ENCODE assay signal across 7 mouse cellular contexts in genomic region chr11:3517846-3518732, GRCm38 (mm10). TPM values are rescaled to one million over a fixed set of nuclear protein-coding genes. Genes with fewer than 3 reads are reported as not detected.
DNase-seq lines count a peak whose midpoint lies in the region; ATAC-seq and TF ChIP-seq lines count a peak whose summit lies in the region.

No protein-coding gene starts in this region.

- H3K27ac ChIP-seq in thymus, adult 2 months (ENCODE audit: control insufficient read depth, insufficient read depth, low read length): no peak overlapping the region
- no peak overlapping the region for H3K27ac ChIP-seq in heart, postnatal 0 days (ENCODE audit: low read depth)
- H3K27ac ChIP-seq in liver, embryonic 16.5 days (ENCODE audit: low read length): no peak overlapping the region

- H3K4me2 ChIP-seq in heart, postnatal 0 days (ENCODE audit: low read depth, low read length): peak overlapping the region; percentile 61
- peak overlapping the region; percentile 46 for H3K4me2 ChIP-seq in liver, embryonic 16.5 days (ENCODE audit: low read depth, low read length)

- ATAC-seq in heart, postnatal 0 days (ENCODE audit: insufficient read depth, low read depth): no peak
- ATAC-seq in liver, embryonic 16.5 days (ENCODE audit: low read depth): no peak

- 58% methylated on average over 13 of the region's 13 CpGs for WGBS in thymus, adult 2 months
- 43% methylated on average over 13 of the region's 13 CpGs for WGBS in heart, postnatal 0 days
- WGBS in liver, embryonic 16.5 days (ENCODE audit: insufficient replicate concordance): 30% methylated on average over 13 of the region's 13 CpGs

- no peaks in the 10 kb centered on the region; the same call in 1 of the 2 replicates for H3K27me3 ChIP-seq in thymus, adult 2 months (ENCODE audit: control insufficient read depth, insufficient read depth, low read length)
- H3K27me3 ChIP-seq in heart, postnatal 0 days (ENCODE audit: control insufficient read depth, insufficient read depth, low read length): no peaks in the 10 kb centered on the region
- peaks cover 37% of the 10 kb centered on the region for H3K27me3 ChIP-seq in liver, embryonic 16.5 days (ENCODE audit: control insufficient read depth, insufficient read depth, low read depth, low read length)

- DNase-seq in thymus, adult 2 months: no peak
- no peak for DNase-seq in thymus, postnatal 0 days (ENCODE audit: low spot score)
- no peak for DNase-seq in heart, postnatal 0 days (ENCODE audit: low spot score)
- DNase-seq in adipocyte (ENCODE audit: low spot score): no peak
- DNase-seq in MN1 (ENCODE audit: low spot score): no peak
- DNase-seq in right cerebral cortex, postnatal 14 days: no peak

- no peak for TF ChIP-seq CTCF in thymus, adult 2 months (IDR thresholded peaks at IDR 0.05; ENCODE audit: borderline replicate concordance, control insufficient read depth, extremely low read depth, insufficient read depth, low read length, poor library complexity)
- TF ChIP-seq CTCF in heart, postnatal 0 days (IDR thresholded peaks at IDR 0.05; ENCODE audit: low read depth): no peak

- H3K4me1 ChIP-seq in thymus, adult 2 months (replicated peaks; ENCODE audit: control insufficient read depth, insufficient read depth, low read length): peaks cover 22% of the 10 kb centered on the region
- peaks cover 26% of the 10 kb centered on the region for H3K4me1 ChIP-seq in heart, postnatal 0 days (ENCODE audit: control insufficient read depth, insufficient read depth)
- H3K4me1 ChIP-seq in liver, embryonic 16.5 days (ENCODE audit: control insufficient read depth, low read depth, low read length): peaks cover 13% of the 10 kb centered on the region

- no peaks in the 10 kb centered on the region for H3K9me3 ChIP-seq in heart, postnatal 0 days (replicated peaks; ENCODE audit: control insufficient read depth, low read length)
- H3K9me3 ChIP-seq in liver, embryonic 16.5 days (replicated peaks; ENCODE audit: control insufficient read depth, low read length): no peaks in the 10 kb centered on the region

- H3K9ac ChIP-seq in heart, postnatal 0 days (replicated peaks; ENCODE audit: low read depth, low read length): no peak overlapping the region
- no peak overlapping the region for H3K9ac ChIP-seq in liver, embryonic 16.5 days (ENCODE audit: low read depth, low read length)

- 0 out of 2 replicates have a peak overlapping the region, but pooled peaks have one; percentile 27 for H3K4me3 ChIP-seq in thymus, adult 2 months (ENCODE audit: control insufficient read depth, insufficient read depth, low read length)
- no peak overlapping the region for H3K4me3 ChIP-seq in heart, postnatal 0 days (ENCODE audit: low read depth, low read length)
- H3K4me3 ChIP-seq in liver, embryonic 16.5 days (ENCODE audit: low read depth, low read length): no peak overlapping the region

- no peak for TF ChIP-seq EP300 in heart, postnatal 0 days (IDR thresholded peaks at IDR 0.05; ENCODE audit: low read depth)

- H3K36me3 ChIP-seq in thymus, adult 2 months (ENCODE audit: control insufficient read depth, insufficient read depth, low read length): no peaks in the 10 kb centered on the region
- peaks cover 41% of the 10 kb centered on the region for H3K36me3 ChIP-seq in heart, postnatal 0 days (replicated peaks; ENCODE audit: control insufficient read depth, insufficient read depth, low read length)
- H3K36me3 ChIP-seq in liver, embryonic 16.5 days (ENCODE audit: control insufficient read depth, insufficient read depth): peaks cover 5% of the 10 kb centered on the region; the same call in 1 of the 2 replicates

- no peak for TF ChIP-seq POLR2A in thymus, adult 2 months (IDR thresholded peaks at IDR 0.05; ENCODE audit: control insufficient read depth, extremely low read depth, insufficient read depth, low read length, poor library complexity)

RNA-seq across cellular contexts. Expression of gene Selenom, which starts 3.6 kb away (rescaled TPM):
- 24.5 and 40.8 TPM in 2 replicates for polyA plus RNA-seq in thymus, adult 2 months (2012; rRNA removed)
- polyA plus RNA-seq in thymus, postnatal 0 days (2015; fragmentation: Nextera tagmentation; extraction: Ambion mirVana): 16.3 and 17.6 TPM in 2 replicates
- 147 and 156 TPM in 2 replicates for total RNA-seq in heart, postnatal 0 days (2014; rRNA removed; ENCODE audit: low replicate concordance)
- polyA plus RNA-seq in heart, postnatal 0 days (2015; fragmentation: Nextera tagmentation; extraction: Ambion mirVana): 129 and 130 TPM in 2 replicates
- 9.6 and 10.8 TPM in 2 replicates for polyA plus RNA-seq in liver, embryonic 16.5 days (2015; fragmentation: Nextera tagmentation; extraction: Ambion mirVana)

RNA-seq across cellular contexts. Expression of gene Inpp5j, which starts 13.5 kb away (rescaled TPM):
- polyA plus RNA-seq in thymus, adult 2 months (2012; rRNA removed): 2.2 and 3.2 TPM in 2 replicates
- polyA plus RNA-seq in thymus, postnatal 0 days (2015; fragmentation: Nextera tagmentation; extraction: Ambion mirVana): 0.12 and 0.32 TPM in 2 replicates
- total RNA-seq in heart, postnatal 0 days (2014; rRNA removed; ENCODE audit: low replicate concordance): 7.1 and 9.4 TPM in 2 replicates
- 12.4 and 12.8 TPM in 2 replicates for polyA plus RNA-seq in heart, postnatal 0 days (2015; fragmentation: Nextera tagmentation; extraction: Ambion mirVana)
- polyA plus RNA-seq in liver, embryonic 16.5 days (2015; fragmentation: Nextera tagmentation; extraction: Ambion mirVana): 0.96 and 1.0 TPM in 2 replicates

RNA-seq across cellular contexts. Expression of gene Smtn, which starts 22.3 kb away (rescaled TPM):
- 20.8 and 21.2 TPM in 2 replicates for polyA plus RNA-seq in thymus, adult 2 months (2012; rRNA removed)
- polyA plus RNA-seq in thymus, postnatal 0 days (2015; fragmentation: Nextera tagmentation; extraction: Ambion mirVana): 13.4 and 13.7 TPM in 2 replicates
- 74.5 and 94.2 TPM in 2 replicates for total RNA-seq in heart, postnatal 0 days (2014; rRNA removed; ENCODE audit: low replicate concordance)
- 86.3 and 104 TPM in 2 replicates for polyA plus RNA-seq in heart, postnatal 0 days (2015; fragmentation: Nextera tagmentation; extraction: Ambion mirVana)
- 10.4 and 16.7 TPM in 2 replicates for polyA plus RNA-seq in liver, embryonic 16.5 days (2015; fragmentation: Nextera tagmentation; extraction: Ambion mirVana)

RNA-seq across cellular contexts. Expression of gene Pla2g3, which starts 30.0 kb away (rescaled TPM):
- 1.6 and 1.9 TPM in 2 replicates for polyA plus RNA-seq in thymus, adult 2 months (2012; rRNA removed)
- 0.90 TPM in 2 replicates for polyA plus RNA-seq in thymus, postnatal 0 days (2015; fragmentation: Nextera tagmentation; extraction: Ambion mirVana)
- 0.08 and 0.19 TPM in 2 replicates for total RNA-seq in heart, postnatal 0 days (2014; rRNA removed; ENCODE audit: low replicate concordance)
- 0.10 and 0.11 TPM in 2 replicates for polyA plus RNA-seq in heart, postnatal 0 days (2015; fragmentation: Nextera tagmentation; extraction: Ambion mirVana)
- polyA plus RNA-seq in liver, embryonic 16.5 days (2015; fragmentation: Nextera tagmentation; extraction: Ambion mirVana): 0.09 and 0.12 TPM in 2 replicates
